Mouse (Mus musculus): ENCODE measurements around the gene Mgat5. TPM values are rescaled to one million over a fixed set of nuclear protein-coding genes. Genes with fewer than 3 reads are reported as not detected.

Gene Mgat5
- polyA plus RNA-seq, 1 experiment, result 11.4 TPM

- no peak overlapping the region for H3K27ac ChIP-seq (ENCODE audit: insufficient read depth, low read depth, low read length)
- no peaks in the 10 kb centered on the region for H3K27me3 ChIP-seq (ENCODE audit: control insufficient read depth, insufficient read depth, low read length)
- WGBS, result 82% methylated on average over 9 of the region's 9 CpGs
- TF ChIP-seq POLR2A (IDR thresholded peaks at IDR 0.05; ENCODE audit: low read depth, low read length) (no peak), CTCF (IDR thresholded peaks at IDR 0.05; ENCODE audit: extremely low read depth, insufficient read length, insufficient replicate concordance, low read depth, low read length) (no peak)
- no peak overlapping the region for H3K4me3 ChIP-seq (ENCODE audit: low read depth, low read length)
- H3K4me1 ChIP-seq (ENCODE audit: control insufficient read depth, insufficient read depth, insufficient read length, low read length), result no peaks in the 10 kb centered on the region; the same call in 1 of the 2 replicates
- H3K36me3 ChIP-seq (ENCODE audit: control insufficient read depth, insufficient read depth, low read length), result peaks cover 4% of the 10 kb centered on the region
Measured at GRCm38 (mm10) chr1:127439452-127439891, 234.7 kb downstream of the Mgat5 start.

GRCm38 (mm10) chr1:127441007-127441406 is 236.2 kb downstream of the Mgat5 start:
- Histone ChIP-seq H3K36me3 (ENCODE audit: control insufficient read depth, insufficient read depth, low read length) (peaks cover 7% of the 10 kb centered on the region), H3K27ac (ENCODE audit: insufficient read depth, low read depth, low read length) (no peak overlapping the region), H3K4me3 (ENCODE audit: low read depth, low read length) (no peak overlapping the region), H3K4me1 (ENCODE audit: control insufficient read depth, insufficient read depth, insufficient read length, low read length) (no peaks in the 10 kb centered on the region; the same call in 1 of the 2 replicates), H3K27me3 (ENCODE audit: control insufficient read depth, insufficient read depth, low read length) (no peaks in the 10 kb centered on the region)
- WGBS, result 90% methylated on average over 1 of the region's 1 CpGs
- TF ChIP-seq POLR2A (IDR thresholded peaks at IDR 0.05; ENCODE audit: low read depth, low read length) (no peak), CTCF (IDR thresholded peaks at IDR 0.05; ENCODE audit: extremely low read depth, insufficient read length, insufficient replicate concordance, low read depth, low read length) (no peak)

GRCm38 (mm10) chr1:127441736-127442135 is 236.9 kb downstream of the Mgat5 start:
- no peaks in the 10 kb centered on the region for H3K27me3 ChIP-seq (ENCODE audit: control insufficient read depth, insufficient read depth, low read length)
- TF ChIP-seq POLR2A (IDR thresholded peaks at IDR 0.05; ENCODE audit: low read depth, low read length) (no peak), CTCF (IDR thresholded peaks at IDR 0.05; ENCODE audit: extremely low read depth, insufficient read length, insufficient replicate concordance, low read depth, low read length) (peak; percentile 18; the same call in 1 of the 2 replicates)
- H3K36me3 ChIP-seq (ENCODE audit: control insufficient read depth, insufficient read depth, low read length), result peaks cover 13% of the 10 kb centered on the region
- no peak overlapping the region for H3K27ac ChIP-seq (ENCODE audit: insufficient read depth, low read depth, low read length)
- no peaks in the 10 kb centered on the region; the same call in 1 of the 2 replicates for H3K4me1 ChIP-seq (ENCODE audit: control insufficient read depth, insufficient read depth, insufficient read length, low read length)
- no peak overlapping the region for H3K4me3 ChIP-seq (ENCODE audit: low read depth, low read length)
- 67% methylated on average over 3 of the region's 3 CpGs for WGBS

GRCm38 (mm10) chr1:127442880-127443877 is 238.4 kb downstream of the Mgat5 start:
- Histone ChIP-seq H3K4me1 (ENCODE audit: control insufficient read depth, insufficient read depth, insufficient read length, low read length) (no peaks in the 10 kb centered on the region), H3K27ac (ENCODE audit: insufficient read depth, low read depth, low read length) (no peak overlapping the region), H3K36me3 (ENCODE audit: control insufficient read depth, insufficient read depth, low read length) (peaks cover 23% of the 10 kb centered on the region), H3K4me3 (ENCODE audit: low read depth, low read length) (no peak overlapping the region), H3K27me3 (ENCODE audit: control insufficient read depth, insufficient read depth, low read length) (no peaks in the 10 kb centered on the region)
- TF ChIP-seq POLR2A (IDR thresholded peaks at IDR 0.05; ENCODE audit: low read depth, low read length) (no peak), CTCF (IDR thresholded peaks at IDR 0.05; ENCODE audit: extremely low read depth, insufficient read length, insufficient replicate concordance, low read depth, low read length) (no peak)
- WGBS, result 86% methylated on average over 14 of the region's 14 CpGs

- H3K27ac ChIP-seq (ENCODE audit: insufficient read depth, low read depth, low read length), result no peak overlapping the region
- no peaks in the 10 kb centered on the region for H3K27me3 ChIP-seq (ENCODE audit: control insufficient read depth, insufficient read depth, low read length)
- no peaks in the 10 kb centered on the region for H3K4me1 ChIP-seq (ENCODE audit: control insufficient read depth, insufficient read depth, insufficient read length, low read length)
- TF ChIP-seq POLR2A (IDR thresholded peaks at IDR 0.05; ENCODE audit: low read depth, low read length) (no peak), CTCF (IDR thresholded peaks at IDR 0.05; ENCODE audit: extremely low read depth, insufficient read length, insufficient replicate concordance, low read depth, low read length) (no peak)
- peaks cover 35% of the 10 kb centered on the region for H3K36me3 ChIP-seq (ENCODE audit: control insufficient read depth, insufficient read depth, low read length)
- 66% methylated on average over 5 of the region's 5 CpGs for WGBS
- no peak overlapping the region for H3K4me3 ChIP-seq (ENCODE audit: low read depth, low read length)
Measured at GRCm38 (mm10) chr1:127444836-127445485, 240.1 kb downstream of the Mgat5 start.

GRCm38 (mm10) chr1:127453397-127453796 is 248.6 kb downstream of the Mgat5 start:
- peaks cover 29% of the 10 kb centered on the region for H3K36me3 ChIP-seq (ENCODE audit: control insufficient read depth, insufficient read depth, low read length)
- WGBS, result 91% methylated on average over 6 of the region's 6 CpGs
- no peak overlapping the region for H3K4me3 ChIP-seq (ENCODE audit: low read depth, low read length)
- H3K27ac ChIP-seq (ENCODE audit: insufficient read depth, low read depth, low read length), result no peak overlapping the region
- peaks cover 3% of the 10 kb centered on the region; the same call in 1 of the 2 replicates for H3K4me1 ChIP-seq (ENCODE audit: control insufficient read depth, insufficient read depth, insufficient read length, low read length)
- TF ChIP-seq POLR2A (IDR thresholded peaks at IDR 0.05; ENCODE audit: low read depth, low read length), result no peak
- TF ChIP-seq CTCF (IDR thresholded peaks at IDR 0.05; ENCODE audit: extremely low read depth, insufficient read length, insufficient replicate concordance, low read depth, low read length), result no peak
- no peaks in the 10 kb centered on the region for H3K27me3 ChIP-seq (ENCODE audit: control insufficient read depth, insufficient read depth, low read length)

All from small intestine, adult 2 months (tissue).